Comparison of ENCODE assay signal across 15 mouse cellular contexts in genomic region chr19:21051872-21052271, GRCm38 (mm10).
DNase-seq lines count a peak whose midpoint lies in the region; ATAC-seq lines count a peak whose summit lies in the region.
"Had no signal": no experiment of that assay in that cellular context is flagged by ENCODE, and none has a peak within 500 bp of the region (broad histone marks: within the 10 kb centered on the region; RNA-seq: fewer than 3 reads in every experiment).

No protein-coding gene starts in this region.

- DNase-seq in limb, embryonic 10.5 days (ENCODE audit: low spot score) = no peak
- DNase-seq in NIH3T3 (ENCODE audit: low read depth) = peak; percentile 26
- DNase-seq in intestine, embryonic 14.5 days (ENCODE audit: low spot score) = no peak
- no peak for DNase-seq in adrenal gland, adult (ENCODE audit: inconsistent age in 2 of 2, low spot score in 1 of 2)
- no peak for DNase-seq in gastrocnemius, adult 18-20 months (ENCODE audit: low spot score)
- no peak for DNase-seq in B cell, adult 2 months
- DNase-seq: cerebellum, adult 11 months; gastrocnemius, postnatal 14 days; heart, postnatal 4 days; lung, adult 18-20 months; thymus, postnatal 14 days had no signal

- no peak for ATAC-seq in limb, embryonic 15.5 days (ENCODE audit: insufficient number of reproducible peaks, low FRiP score, low TSS enrichment, low read depth)
- ATAC-seq in intestine, embryonic 14.5 days (replicated peaks; ENCODE audit: low FRiP score, low TSS enrichment, low read depth) = peak; percentile 72
- ATAC-seq in megakaryocyte-erythroid progenitor cell, adult 5-6 weeks (replicated peaks; ENCODE audit: low FRiP score, low TSS enrichment, poor library complexity, severe bottlenecking) = 0 out of 2 replicates have a peak, but pooled peaks have one; percentile 16
- ATAC-seq: forebrain, embryonic 15.5 days had no signal

- H3K4me2 ChIP-seq in limb, embryonic 15.5 days = no peak overlapping the region
- H3K4me2 ChIP-seq in intestine, embryonic 14.5 days (ENCODE audit: low read length) = no peak overlapping the region
- H3K4me2 ChIP-seq: forebrain, embryonic 15.5 days; heart, embryonic 11.5 days had no signal

- H3K9ac ChIP-seq in limb, embryonic 15.5 days = no peak overlapping the region
- no peak overlapping the region for H3K9ac ChIP-seq in intestine, embryonic 14.5 days (ENCODE audit: low read length)
- H3K9ac ChIP-seq: forebrain, embryonic 15.5 days had no signal

- H3K27ac ChIP-seq in limb, embryonic 15.5 days = 0 out of 2 replicates have a peak overlapping the region, but pooled peaks have one; percentile 22
- H3K27ac ChIP-seq in limb, embryonic 10.5 days = no peak overlapping the region
- H3K27ac ChIP-seq in intestine, embryonic 14.5 days (ENCODE audit: low read depth) = peak overlapping the region; percentile 60
- H3K27ac ChIP-seq: forebrain, embryonic 15.5 days had no signal

- H3K4me1 ChIP-seq in limb, embryonic 15.5 days = peaks cover 7% of the 10 kb centered on the region; the same call in 1 of the 2 replicates
- H3K4me1 ChIP-seq in limb, embryonic 10.5 days = no peaks in the 10 kb centered on the region
- H3K4me1 ChIP-seq in intestine, embryonic 14.5 days (replicated peaks; ENCODE audit: control insufficient read depth, insufficient read depth, low read length) = no peaks in the 10 kb centered on the region
- H3K4me1 ChIP-seq: forebrain, embryonic 15.5 days had no signal

- H3K36me3 ChIP-seq in limb, embryonic 15.5 days = no peaks in the 10 kb centered on the region
- no peaks in the 10 kb centered on the region for H3K36me3 ChIP-seq in limb, embryonic 10.5 days
- no peaks in the 10 kb centered on the region for H3K36me3 ChIP-seq in intestine, embryonic 14.5 days (ENCODE audit: control insufficient read depth, insufficient read depth, low read length)
- H3K36me3 ChIP-seq: forebrain, embryonic 15.5 days had no signal

- no peaks in the 10 kb centered on the region for H3K9me3 ChIP-seq in limb, embryonic 15.5 days
- H3K9me3 ChIP-seq in limb, embryonic 10.5 days (replicated peaks) = no peaks in the 10 kb centered on the region
- no peaks in the 10 kb centered on the region for H3K9me3 ChIP-seq in intestine, embryonic 14.5 days (ENCODE audit: control insufficient read depth, low read length)
- H3K9me3 ChIP-seq: forebrain, embryonic 15.5 days had no signal

- H3K4me3 ChIP-seq in limb, embryonic 15.5 days = no peak overlapping the region
- no peak overlapping the region for H3K4me3 ChIP-seq in limb, embryonic 10.5 days
- H3K4me3 ChIP-seq in intestine, embryonic 14.5 days (ENCODE audit: low read depth, low read length) = no peak overlapping the region
- H3K4me3 ChIP-seq: forebrain, embryonic 15.5 days had no signal

- 57% methylated on average over 4 of the region's 4 CpGs for WGBS in limb, embryonic 15.5 days
- WGBS in limb, embryonic 10.5 days = 81% methylated on average over 4 of the region's 4 CpGs
- WGBS in intestine, embryonic 14.5 days = 63% methylated on average over 4 of the region's 4 CpGs

- no peaks in the 10 kb centered on the region for H3K27me3 ChIP-seq in limb, embryonic 15.5 days
- no peaks in the 10 kb centered on the region for H3K27me3 ChIP-seq in limb, embryonic 10.5 days (ENCODE audit: low read depth, poor library complexity, severe bottlenecking)
- H3K27me3 ChIP-seq in intestine, embryonic 14.5 days (replicated peaks; ENCODE audit: control insufficient read depth, insufficient read depth, low read length) = no peaks in the 10 kb centered on the region
- H3K27me3 ChIP-seq: forebrain, embryonic 15.5 days had no signal
